Mouse (Mus musculus) CD4-positive, CD25-positive, alpha-beta regulatory T cell, adult 2 months (primary cell): ENCODE results near the gene Gm20388.

ENCODE experiments used
- DNase-seq: peaks from one replicate; pipeline ENCODE4 v3.0.0-alpha.2; 2012; ENCODE audit warnings: low read depth, low spot score

Gene Gm20388

DNA sequence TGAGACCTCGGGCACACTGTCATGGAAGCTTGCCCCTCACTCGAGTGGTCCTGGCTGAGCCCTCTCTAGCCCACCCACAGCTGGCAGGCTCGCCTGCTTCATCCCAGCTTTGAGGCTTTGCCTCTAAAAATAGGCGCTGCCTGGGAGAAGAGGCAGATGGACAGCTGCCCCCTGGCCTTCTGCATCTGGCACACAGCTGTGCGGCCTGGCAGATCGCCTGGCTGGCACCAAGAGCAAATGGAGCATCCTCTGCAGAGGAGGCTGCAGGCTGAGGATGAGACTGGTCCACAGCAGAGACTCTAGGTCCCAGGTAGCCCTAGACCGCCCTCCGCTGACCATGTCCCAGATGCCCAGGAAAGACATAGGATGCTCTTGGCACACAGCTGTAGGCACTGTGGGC lies 2805.9 kb downstream of the Gm20388 start:
- no peak for DNase-seq

GRCm38 (mm10) chr8:122717869-122718509 lies 2807.3 kb downstream of the Gm20388 start:
- DNase-seq: no peak

- DNase-seq: no peak
Measured at GRCm38 (mm10) chr8:122718711-122719499, 2808.3 kb downstream of the Gm20388 start.

GRCm38 (mm10) chr8:122719500-122720065 lies 2808.9 kb downstream of the Gm20388 start:
- peak; percentile 10 for DNase-seq

DNA sequence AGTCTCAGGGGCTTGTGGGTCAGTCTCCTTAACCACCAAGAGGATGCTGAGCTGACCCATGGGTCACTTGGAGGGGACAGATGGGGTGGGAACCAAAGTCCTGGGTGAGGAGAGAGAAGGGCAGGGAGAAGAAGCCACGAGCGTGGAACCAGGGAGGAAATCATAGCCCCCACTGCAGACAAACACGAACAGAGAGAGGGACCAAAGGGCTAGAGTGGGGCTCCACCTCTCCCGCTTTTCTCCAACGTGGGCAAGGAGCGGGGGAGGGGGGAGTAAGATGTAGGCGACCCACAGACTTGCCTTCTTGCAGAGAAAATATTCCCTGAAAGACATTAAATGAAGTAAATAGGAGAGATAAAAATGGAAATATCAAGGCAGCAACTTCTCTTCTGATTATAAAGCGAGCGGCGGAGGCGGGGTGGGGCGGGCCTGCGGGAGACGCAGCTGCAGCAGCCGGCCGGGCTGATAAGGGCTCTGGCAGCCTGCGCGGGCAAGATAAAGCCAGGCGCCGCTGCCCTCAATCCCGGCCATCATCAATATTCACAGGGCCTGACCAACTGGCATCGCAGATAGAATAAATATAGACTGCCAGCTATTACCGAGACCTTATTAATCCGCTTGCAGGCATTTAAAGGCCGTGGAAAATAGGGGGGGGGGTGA lies 2809.6 kb downstream of the Gm20388 start:
- DNase-seq: peak; percentile 20

DNA sequence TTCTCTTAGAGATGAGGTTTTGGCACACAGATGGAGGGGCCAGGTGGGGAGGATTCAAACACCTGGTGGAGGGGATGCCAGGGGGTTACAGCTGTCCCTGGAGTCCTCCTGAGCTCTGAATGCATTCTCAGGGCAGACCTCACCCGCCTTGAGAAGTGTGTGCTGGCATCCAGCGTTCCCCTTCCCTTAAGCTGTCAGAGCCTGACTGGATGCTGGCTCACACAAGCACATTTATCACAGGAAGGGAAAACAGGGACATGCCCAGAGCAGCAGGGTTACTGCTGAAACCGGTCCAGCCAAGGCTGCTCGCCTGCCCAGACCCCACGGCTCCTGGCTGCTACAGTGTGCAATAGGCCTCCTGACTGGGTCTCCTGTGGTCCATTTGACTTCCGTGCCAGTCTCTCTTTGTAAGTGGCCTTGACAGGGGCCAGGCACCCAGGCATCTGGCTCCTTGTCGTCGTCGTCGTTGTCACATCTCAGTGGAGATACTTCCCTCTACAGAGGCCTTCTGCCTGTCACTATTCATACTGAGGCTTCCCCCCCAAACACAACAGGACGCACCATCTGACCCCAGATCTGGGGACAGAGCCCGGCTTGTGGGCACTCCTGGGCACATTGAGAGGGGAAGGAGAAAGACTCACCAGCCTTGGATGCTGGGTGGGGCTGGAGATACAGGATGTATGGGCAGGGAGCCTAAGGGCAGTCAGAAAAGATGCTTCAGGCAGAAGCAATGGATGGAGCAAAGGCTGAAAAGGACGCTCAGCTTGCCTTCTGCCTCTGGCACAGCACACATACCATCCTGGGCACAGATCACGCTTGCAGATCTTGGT lies 2810.4 kb downstream of the Gm20388 start:
- DNase-seq: no peak

- no peak for DNase-seq
Measured at GRCm38 (mm10) chr8:122725187-122725586, 2814.5 kb downstream of the Gm20388 start.

- DNase-seq: no peak
Measured at GRCm38 (mm10) chr8:122726789-122727188, 2816.1 kb downstream of the Gm20388 start.

DNA sequence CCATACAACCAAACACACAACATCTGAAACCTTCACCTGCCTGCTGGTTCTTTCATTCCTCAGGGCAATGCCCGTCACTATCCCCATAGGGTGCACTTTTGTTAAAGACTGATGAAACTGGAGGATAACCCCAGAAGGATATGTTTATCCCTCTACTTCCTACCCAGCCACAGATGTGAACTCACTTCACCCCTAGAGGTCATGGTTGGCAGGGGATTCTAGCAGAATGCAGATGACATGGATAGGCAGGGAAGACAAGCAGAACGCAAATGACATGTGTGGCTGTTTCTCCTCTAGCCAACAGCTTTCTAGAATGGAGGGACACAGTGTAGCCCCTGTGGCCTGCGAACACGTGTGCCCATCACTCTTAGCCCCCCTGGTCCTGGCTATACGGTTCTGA lies 2816.8 kb downstream of the Gm20388 start:
- DNase-seq: no peak

DNA sequence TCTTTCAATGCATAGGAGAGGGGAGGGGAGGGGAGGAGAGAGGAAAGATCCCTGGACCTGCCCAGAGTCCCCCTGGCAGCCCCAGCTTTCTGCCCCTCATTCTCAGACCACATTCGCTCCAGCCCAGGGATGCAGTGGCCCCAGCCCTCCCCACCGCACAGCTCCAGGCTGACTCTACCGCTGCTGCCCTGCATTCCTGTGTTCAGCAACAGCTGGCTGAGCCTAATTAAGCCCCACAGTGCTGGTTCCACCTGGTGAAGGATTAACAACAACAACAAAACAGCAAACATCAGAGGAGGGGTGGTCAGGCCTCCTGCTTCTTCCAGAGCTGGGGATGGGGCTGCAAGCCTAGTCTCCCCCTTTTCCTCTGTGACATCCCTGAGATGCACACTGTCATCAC lies 2818.0 kb downstream of the Gm20388 start:
- DNase-seq: no peak

- no peak for DNase-seq
Measured at GRCm38 (mm10) chr8:122735110-122735509, 2824.5 kb downstream of the Gm20388 start.

DNA sequence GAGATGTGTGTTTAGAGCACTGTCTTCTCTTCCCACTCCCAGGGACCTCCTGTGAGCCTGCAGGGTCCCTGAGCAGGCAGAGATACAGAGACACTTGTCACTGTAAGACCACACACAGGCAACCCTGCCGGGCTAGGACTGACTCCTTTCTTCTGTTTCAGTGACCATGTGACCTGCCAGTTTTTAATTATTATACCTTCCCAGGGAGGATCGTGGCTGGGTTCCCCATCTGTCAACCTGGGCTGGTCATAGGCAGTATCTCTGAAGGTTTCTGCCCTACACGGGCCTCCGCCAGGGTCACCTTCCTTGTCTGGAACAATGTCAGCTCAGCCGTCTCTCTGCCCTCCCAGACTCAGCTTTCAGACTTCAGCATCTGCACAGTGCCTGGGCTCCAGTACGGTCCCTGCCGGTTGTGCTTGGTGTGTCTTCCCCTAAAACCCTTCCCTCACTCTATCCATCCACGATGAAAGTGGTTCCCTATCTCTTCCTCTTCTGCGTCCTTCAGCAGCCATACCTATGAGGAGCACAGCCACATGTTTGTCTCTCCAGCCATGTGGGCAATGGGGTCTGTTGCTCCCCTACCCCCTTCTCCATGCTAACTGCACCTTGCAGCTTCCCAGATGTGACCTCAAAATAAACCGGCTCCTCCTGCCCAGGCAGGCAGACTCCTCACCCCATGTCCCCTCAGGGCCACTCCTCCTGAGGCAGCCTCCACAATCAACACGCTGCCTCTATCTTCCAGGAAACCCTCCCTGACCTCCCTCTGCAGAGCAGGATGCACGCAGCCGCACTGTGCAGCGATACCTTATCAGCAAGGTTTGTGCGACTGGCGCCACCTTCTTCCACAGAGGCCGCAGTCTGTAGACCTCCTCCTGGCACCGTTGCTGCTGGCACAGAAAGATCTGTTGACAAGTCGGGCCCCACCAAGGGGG lies 2825.2 kb downstream of the Gm20388 start:
- no peak for DNase-seq

DNA sequence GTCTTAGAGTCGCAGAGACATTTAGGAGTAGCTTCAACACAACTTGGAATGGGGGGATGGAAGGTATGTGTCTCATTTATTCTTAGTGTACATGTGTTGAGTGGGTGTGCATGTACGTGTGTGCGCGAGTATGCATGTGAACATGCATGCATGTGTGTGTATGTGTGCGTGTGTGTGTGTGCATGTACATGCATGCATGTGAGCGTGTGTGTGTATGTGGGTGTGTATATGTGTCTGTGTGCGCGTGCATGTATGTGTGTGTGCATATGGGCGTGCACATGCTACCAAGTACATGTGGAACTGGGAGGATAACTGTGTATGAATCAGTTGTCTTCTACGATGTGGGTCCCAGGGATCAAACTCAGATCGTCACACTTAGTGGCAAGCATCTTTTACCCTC lies 2826.0 kb downstream of the Gm20388 start:
- no peak for DNase-seq

- no peak for DNase-seq
Measured at GRCm38 (mm10) chr8:122737071-122737470, 2826.4 kb downstream of the Gm20388 start.

- DNase-seq: no peak
Measured at GRCm38 (mm10) chr8:122737886-122738285, 2827.2 kb downstream of the Gm20388 start.

DNA sequence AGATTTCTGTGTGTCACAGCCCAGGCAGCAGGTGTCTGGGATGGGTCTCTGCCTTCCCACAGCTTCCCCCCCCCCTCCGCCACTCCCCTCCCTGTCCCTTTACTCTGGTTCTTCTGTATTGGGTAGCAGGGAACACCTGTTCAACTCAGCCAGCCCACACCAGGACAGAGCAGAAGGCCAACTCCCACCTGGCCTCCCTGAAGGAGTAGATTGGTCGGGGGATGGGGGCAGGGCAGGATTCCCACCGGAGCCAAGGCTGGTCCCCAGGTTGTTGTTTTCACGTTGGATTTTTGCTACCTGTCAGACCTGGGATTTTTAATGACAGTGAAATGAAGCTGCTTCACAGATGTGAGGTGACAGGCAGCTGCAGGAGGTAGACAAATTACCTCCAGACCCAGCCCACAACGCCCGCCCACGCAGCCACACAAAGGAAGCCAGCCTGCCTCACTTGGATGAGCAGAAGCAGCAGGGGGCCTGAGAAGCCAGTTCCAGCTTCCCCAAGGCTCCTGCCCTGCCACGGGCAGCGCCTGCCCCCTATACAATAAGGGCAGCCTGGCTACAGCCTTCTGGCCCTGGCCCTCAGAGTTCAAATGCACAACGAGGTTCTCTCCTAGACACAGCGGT lies 2828.6 kb downstream of the Gm20388 start:
- peak; percentile 80 for DNase-seq

GRCm38 (mm10) chr8:122742471-122742870 lies 2831.8 kb downstream of the Gm20388 start:
- no peak for DNase-seq

GRCm38 (mm10) chr8:122745022-122745749 lies 2834.5 kb downstream of the Gm20388 start:
- DNase-seq: no peak

DNA sequence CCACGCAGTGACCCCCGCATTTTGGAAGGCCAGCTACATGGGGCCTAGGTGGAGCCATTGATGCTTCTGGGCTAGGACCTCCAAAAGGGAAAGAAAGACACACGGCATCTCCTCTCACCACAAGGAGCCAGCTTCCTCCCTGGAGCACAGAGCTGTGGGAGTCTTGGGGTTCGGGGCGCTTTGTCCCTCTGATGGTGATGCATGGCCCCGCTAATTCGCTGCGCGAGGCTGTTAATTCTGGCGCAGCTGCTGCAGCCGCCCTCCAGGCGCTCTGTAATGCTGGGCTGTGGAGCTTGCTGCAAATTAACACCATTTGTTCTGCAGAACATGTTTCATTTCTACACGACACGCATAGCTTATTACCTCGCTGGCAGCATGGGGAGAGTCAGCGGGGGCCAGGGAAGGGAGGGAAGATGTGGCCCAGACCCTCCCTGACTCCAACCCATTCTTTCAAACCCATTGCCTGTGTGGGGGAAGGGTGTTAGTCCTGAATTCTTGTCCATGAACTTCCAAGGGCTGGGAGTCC lies 2835.2 kb downstream of the Gm20388 start:
- DNase-seq: no peak
